Mouse (Mus musculus): ENCODE measurements around the gene Snx7. TPM values are rescaled to one million over a fixed set of nuclear protein-coding genes. Genes with fewer than 3 reads are reported as not detected.

Snx7 gene
- total RNA-seq, 4 experiments from 2014 or later: 4.6 to 6.5 (median 5.6) TPM

DNA sequence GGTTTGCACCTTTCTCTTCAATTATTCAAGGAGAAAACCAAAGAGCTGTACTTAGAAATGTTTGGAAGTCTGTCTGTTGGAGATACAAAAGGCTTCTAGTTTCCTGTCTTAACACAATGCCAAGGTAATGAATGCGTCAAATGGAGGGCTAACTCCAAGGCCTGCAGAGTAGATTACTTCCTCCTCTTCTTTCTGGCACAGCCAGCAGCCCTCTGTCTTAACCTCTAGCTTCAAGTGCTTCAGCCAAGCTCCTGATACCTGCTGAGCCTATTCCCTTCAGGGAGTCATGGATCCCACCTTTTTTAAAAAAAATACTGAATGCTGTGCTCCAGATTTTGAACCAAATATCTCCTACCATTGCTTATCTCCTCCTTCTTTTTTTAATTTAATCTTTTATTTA lies 51.1 kb downstream of the Snx7 start:
- DNase-seq (ENCODE audit: low spot score): no peak

GRCm38 (mm10) chr3:117814218-117814617 lies 54.5 kb downstream of the Snx7 start:
- no peak for DNase-seq (ENCODE audit: low spot score)

DNA sequence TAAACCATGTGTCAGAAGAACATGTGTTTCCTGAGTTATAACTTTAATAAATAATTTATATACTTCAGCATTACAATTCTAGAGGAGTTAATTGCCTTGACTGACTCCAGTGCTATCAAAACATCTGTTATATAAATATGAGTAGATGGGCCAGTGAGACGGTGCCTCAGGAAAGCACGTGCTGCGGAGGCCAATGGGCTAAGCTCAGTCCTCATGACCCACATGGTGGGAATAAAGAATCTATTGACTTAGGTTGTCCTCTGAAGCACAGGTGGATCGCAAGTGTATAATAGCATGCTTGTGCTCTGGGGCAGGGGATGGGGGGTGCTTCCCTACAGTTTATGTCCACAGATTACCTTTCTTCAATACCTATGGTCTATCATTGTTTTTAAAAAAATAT lies 56.6 kb downstream of the Snx7 start:
- no peak for DNase-seq (ENCODE audit: low spot score)

DNA sequence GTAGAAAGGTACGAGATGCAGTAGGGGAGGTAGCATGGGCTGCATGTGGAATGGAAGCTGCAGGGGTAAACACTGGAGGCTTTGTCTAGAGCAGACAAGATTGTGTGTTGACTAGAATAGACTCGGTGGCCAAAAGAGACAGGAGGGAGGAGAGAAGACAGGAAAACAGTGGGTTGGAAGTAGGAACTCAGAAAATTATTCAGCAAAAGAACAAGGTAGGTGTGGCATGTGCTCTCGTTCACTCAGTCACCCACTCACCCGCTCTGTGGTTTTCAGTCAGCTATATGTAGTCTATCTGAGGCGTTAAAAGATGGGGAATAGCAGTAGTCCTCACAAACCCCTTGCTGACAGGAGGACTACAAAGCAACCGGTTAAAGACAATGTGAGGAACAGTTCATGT lies 63.0 kb downstream of the Snx7 start:
- no peak for DNase-seq (ENCODE audit: low spot score)

DNA sequence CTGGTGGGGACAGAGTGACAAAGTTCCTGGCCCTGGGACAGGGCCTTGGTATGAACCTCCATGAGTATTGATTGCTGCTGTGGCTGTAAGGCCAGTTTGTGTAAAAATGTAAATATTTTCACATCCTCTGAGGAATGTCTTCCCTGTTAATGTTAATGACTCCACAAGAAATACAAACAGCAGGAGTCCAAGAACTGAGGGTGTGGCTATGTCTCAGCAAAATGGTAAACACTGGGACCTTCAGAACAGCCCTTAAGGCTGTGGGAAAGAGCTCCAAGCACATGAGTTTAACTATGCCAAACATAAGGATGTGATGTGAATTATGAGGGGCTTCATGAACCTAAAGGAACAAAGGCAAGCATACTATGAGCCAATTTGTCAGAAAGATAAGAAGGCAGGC lies 74.2 kb downstream of the Snx7 start:
- no peak for DNase-seq (ENCODE audit: low spot score)

GRCm38 (mm10) chr3:117791951-117792350 lies 76.8 kb downstream of the Snx7 start:
- no peak for DNase-seq (ENCODE audit: low spot score)

DNA sequence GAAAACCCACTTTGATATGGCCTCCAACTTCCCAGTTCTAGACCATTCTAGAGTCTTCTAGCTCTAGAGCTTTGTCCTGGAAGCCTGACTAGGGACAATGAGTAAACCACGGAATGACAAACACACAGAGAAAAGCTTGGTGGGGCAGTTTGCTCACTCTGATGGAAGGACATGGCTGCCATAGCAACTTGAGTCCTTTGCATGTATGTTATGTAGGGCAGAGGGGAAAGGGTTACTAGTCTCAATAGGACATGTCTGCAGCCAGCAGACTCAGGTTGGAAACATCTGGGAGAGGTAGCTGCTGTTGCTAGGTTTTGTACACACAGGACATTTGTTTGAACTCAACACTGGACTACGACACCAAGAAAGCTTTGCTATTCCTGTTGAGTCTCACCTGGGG lies 77.5 kb downstream of the Snx7 start:
- DNase-seq (ENCODE audit: low spot score): no peak

- no peak for DNase-seq (ENCODE audit: low spot score)
Observed at GRCm38 (mm10) chr3:117788800-117789693, 79.7 kb downstream of the Snx7 start.

DNA sequence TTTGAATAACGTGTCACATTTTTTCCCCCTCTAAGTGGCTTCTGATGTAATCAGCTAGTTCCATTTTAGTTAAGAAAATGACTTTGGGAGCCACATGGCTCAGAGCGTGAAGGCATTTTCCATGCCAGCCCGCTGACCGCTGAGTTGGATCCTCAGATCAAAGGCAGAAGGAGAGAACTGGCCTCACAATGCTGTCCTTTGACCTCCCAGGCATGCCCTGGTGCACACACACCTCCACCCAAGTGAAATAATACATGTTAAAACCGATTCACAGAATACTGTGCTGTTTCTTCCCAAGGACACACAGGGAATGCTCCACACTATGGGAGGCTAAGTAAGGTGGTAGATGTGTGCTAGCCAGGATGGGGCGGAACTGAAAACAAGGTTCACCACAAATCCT lies 81.5 kb downstream of the Snx7 start:
- DNase-seq (ENCODE audit: low spot score): no peak

- no peak for DNase-seq (ENCODE audit: low spot score)
Observed at GRCm38 (mm10) chr3:117752151-117752757, 116.5 kb downstream of the Snx7 start.

DNA sequence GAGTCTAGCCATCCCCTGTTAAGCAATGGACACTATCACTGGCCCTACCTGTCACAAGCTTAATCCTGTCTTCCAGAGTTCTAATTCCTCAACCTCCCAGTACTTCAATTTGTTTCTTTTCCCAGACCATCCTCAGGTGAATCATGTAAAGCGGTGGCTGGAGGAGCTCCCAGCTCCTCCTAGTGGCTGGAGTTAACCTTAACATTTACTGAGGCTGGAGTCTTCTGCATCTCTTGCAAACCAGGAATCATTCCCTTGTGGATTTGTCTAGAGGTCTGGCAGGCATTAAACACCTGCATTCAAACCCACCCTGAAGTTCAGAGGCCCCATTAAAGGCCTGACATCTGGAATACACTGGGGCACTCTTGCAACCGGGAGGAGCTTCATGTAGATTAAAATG lies 117.1 kb downstream of the Snx7 start:
- no peak for DNase-seq (ENCODE audit: low spot score)

DNA sequence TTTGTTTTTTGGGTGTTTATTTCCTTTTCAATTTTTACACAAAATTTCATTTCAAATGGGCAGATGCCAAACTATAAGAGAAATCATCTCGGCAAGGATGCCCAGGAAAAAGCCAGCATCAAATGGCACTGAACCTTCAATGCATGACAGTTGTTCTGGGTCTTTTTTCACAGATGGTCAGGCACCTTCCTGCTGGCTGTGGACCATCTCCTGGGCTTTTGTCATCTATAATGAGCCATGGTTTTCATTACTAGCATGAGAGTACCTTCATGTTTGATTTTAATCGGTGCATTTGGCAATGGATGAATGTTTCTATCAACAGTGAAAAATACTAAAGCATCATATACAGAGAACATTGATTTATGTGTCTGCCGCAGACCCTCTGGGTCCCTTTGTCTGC lies 119.5 kb downstream of the Snx7 start:
- DNase-seq (ENCODE audit: low spot score): no peak

- no peak for DNase-seq (ENCODE audit: low spot score)
Observed at GRCm38 (mm10) chr3:117739760-117740159, 129.0 kb downstream of the Snx7 start.

GRCm38 (mm10) chr3:117732661-117733060 lies 136.1 kb downstream of the Snx7 start:
- no peak for DNase-seq (ENCODE audit: low spot score)

Small RNAs within 50 kb of the gene (microRNA-seq; reads per million reads assigned to microRNA genes)
- gene Gm24811: not detected

All from heart, adult 8-10 months (tissue).